Mouse (Mus musculus): ENCODE data around the gene Gm17268. TPM values are rescaled to one million over a fixed set of nuclear protein-coding genes. Genes with fewer than 3 reads are reported as not detected.

Gene Gm17268
- polyA plus RNA-seq (2021; fragmentation: Nextera tagmentation): not detected in 2 replicates
- long read RNA-seq, experiment 1: 0 reads
- long read RNA-seq, experiment 2, partial matches to known transcripts: 0 of 1 reads
- long read RNA-seq, experiment 2, other reads (novel, unspliced or antisense): 1 of 1 reads

DNA sequence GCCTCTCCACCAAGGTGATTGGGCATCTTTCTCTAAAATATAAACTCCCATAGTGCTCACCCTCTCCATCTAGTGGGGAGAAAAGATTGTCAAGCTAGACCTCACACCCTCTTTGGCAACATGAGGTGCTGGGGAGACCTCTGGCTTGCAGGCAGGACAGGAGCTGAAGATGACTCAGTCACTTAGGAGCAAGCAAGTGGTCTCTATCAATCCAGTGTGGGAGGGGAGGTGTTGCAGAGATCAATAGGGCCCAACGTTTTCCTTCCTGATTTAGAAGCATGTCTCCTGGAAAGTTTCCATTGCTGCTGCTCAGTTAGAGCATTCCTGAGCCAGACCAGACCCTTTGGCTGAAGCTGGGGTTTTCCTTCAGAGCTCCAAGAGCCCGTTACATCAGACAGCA is at the start of gene Gm17268:
Gene Gm17268, minus strand, starts transcription at position 28 of the 400 bp plus-strand sequence.

DNA sequence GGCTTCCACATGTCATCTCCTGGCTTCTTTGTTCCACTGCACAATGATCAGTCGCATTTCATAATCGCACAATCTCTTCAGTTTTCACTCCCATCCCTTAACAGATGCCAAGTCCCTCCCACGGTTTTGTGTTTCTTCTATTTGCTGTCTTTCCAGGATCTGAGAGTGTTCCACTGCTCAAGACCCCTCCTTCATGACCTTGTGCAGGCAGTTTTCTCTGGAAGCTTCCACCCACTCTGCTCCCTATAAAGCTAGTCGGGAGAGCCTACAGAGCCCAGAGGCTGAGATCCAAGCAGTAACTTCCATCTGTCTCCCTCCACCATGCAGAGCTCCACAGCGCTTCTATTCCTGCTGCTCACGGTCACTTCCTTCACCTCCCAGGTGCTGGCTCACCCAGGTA is 19.3 kb upstream of the Gm17268 start, which contains the start of gene Ccl11:
Gene Ccl11, plus strand, starts transcription at position 178 of the 400 bp plus-strand sequence.

GRCm38 (mm10) chr11:82045471-82045870 is 7.1 kb upstream of the Gm17268 start, which contains the start of gene Ccl7:
TSS of gene Ccl7 (plus strand) at chr11:82045712.

DNA sequence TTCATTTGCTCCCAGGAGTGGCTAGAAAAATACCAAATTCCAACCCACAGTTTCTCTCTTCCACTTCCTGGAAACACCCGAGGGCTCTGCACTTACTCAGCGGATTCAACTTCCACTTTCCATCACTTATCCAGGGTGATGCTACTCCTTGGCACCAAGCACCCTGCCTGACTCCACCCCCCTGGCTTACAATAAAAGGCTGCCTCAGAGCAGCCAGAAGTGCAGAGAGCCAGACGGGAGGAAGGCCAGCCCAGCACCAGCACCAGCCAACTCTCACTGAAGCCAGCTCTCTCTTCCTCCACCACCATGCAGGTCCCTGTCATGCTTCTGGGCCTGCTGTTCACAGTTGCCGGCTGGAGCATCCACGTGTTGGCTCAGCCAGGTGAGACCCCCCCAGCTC is 3.0 kb downstream of the Gm17268 start, which contains the start of gene Ccl2:
Gene Ccl2, plus strand, starts transcription at position 216 of the 400 bp plus-strand sequence.

Other genes starting within 250 kb of the Gm17268 start
- 0.10 TPM in 1 of 2 replicates, not detected in the other for gene 5530401A14Rik, start 177.9 kb downstream of the Gm17268 start, polyA plus RNA-seq (2021; fragmentation: Nextera tagmentation)
- 10.9 and 13.0 TPM in 2 replicates for gene Asic2, start 70.1 kb downstream of the Gm17268 start, polyA plus RNA-seq (2021; fragmentation: Nextera tagmentation)
- 0.43 and 0.74 TPM in 2 replicates for gene Ccl2, start 3.0 kb downstream of the Gm17268 start, polyA plus RNA-seq (2021; fragmentation: Nextera tagmentation)
- gene Ccl7, start 7.2 kb upstream of the Gm17268 start, polyA plus RNA-seq (2021; fragmentation: Nextera tagmentation): 0.20 and 0.53 TPM in 2 replicates
- 0.18 TPM in 1 of 2 replicates, not detected in the other for gene Ccl11, start 19.3 kb upstream of the Gm17268 start, polyA plus RNA-seq (2021; fragmentation: Nextera tagmentation)
- 5.5 and 8.7 TPM in 2 replicates for gene Ccl12, start 63.3 kb upstream of the Gm17268 start, polyA plus RNA-seq (2021; fragmentation: Nextera tagmentation)
- 1.3 TPM in 1 of 2 replicates, not detected in the other for gene Ccl8, start 76.6 kb upstream of the Gm17268 start, polyA plus RNA-seq (2021; fragmentation: Nextera tagmentation)

All from left cerebral cortex, adult 6 months (tissue).